Mouse (Mus musculus) C2C12 (cell line): Measurements from ENCODE around the gene Tuba8.

Source experiments
- CEBPB ChIP-seq: IDR thresholded peaks from one replicate; pipeline ENCODE4 v1.6.1; 2011; ENCODE audit warnings: low read depth, mild to moderate bottlenecking, control low read depth, moderate library complexity
- CTCF ChIP-seq: IDR thresholded peaks from one replicate; pipeline ENCODE4 v1.5.1; 2011; ENCODE audit not compliant: control insufficient read depth, insufficient read depth, insufficient read length
- MAX ChIP-seq: IDR thresholded peaks from one replicate; pipeline ENCODE4 v1.6.1; 2011; ENCODE audit warnings: mild to moderate bottlenecking, control low read depth
- MYOD1 ChIP-seq: IDR thresholded peaks from one replicate; pipeline ENCODE4 v1.6.1; 2011; ENCODE audit warnings: low read depth; ENCODE audit not compliant: control insufficient read depth, insufficient read length
- MYOG ChIP-seq: IDR thresholded peaks from one replicate; pipeline ENCODE4 v1.6.1; 2011; ENCODE audit not compliant: control insufficient read depth, insufficient read length; ENCODE audit errors: extremely low read depth
- USF1 ChIP-seq: IDR thresholded peaks from one replicate; pipeline ENCODE4 v1.6.1; 2011; ENCODE audit warnings: low read depth, mild to moderate bottlenecking, control low read depth, moderate library complexity

DNA sequence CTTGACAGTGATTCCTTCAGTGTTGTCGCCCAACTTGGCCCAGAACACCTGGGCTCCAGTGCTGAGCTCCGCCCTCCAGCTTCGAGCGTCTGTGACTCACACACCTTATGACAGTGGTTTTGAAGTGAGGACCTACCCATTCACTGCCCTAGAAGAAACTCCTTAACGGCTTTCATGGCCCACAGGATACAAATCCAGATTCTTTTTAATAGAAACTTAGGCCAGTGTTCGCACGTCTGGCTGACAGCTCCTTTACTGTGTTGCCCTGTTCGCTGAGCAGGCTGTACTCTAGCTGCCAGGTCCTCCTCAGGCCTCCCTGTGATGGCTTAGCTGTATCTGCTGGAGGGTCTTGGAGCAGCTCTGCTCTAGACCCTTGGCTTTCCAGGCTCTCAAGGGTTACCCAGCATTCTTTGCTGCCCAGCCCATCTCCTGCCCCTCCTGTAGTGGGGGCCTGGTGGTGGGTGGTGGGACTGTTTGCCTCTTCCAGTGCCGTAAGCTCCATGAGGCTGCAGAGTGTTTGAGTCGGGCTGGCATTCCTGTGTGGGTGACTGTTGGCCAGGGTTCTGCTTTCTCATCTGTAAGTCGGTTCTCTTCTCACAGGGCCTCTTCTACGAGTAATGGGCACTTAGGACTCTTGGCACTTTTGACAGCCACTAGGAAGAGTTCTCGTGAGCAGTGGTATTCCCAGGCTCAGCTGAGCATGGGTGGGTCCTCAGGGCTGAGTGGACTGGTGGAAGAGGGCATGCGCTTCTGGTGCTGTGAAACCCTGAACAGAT is 15.4 kb upstream of the Tuba8 start:
- TF ChIP-seq CTCF, result no peak
- no peak for TF ChIP-seq CEBPB
- no peak for TF ChIP-seq USF1
- no peak for TF ChIP-seq MAX
- TF ChIP-seq MYOD1, result no peak
- TF ChIP-seq MYOG, result no peak
